Mouse (Mus musculus): ENCODE measurements around the gene Taf5l. TPM values are rescaled to one million over a fixed set of nuclear protein-coding genes. Genes with fewer than 3 reads are reported as not detected.
"Not testable (repeated sequence)": the region's sequence is repeated elsewhere in the genome, so short reads cannot be mapped to it uniquely, and the experiment has no call there.

Gene Taf5l
- polyA plus RNA-seq, 1 experiment from 2014 or later, result 36.1 TPM

GRCm38 (mm10) chr8:124045856-124046255 is 24.7 kb upstream of the Taf5l start:
- Histone ChIP-seq H3K9me3 (ENCODE audit: control insufficient read depth, low read length) (no peaks in the 10 kb centered on the region), H3K9ac (ENCODE audit: low read depth, low read length) (no peak overlapping the region), H3K27me3 (replicated peaks; ENCODE audit: control insufficient read depth, insufficient read depth, low read length) (no peaks in the 10 kb centered on the region), H3K4me3 (ENCODE audit: low read depth, low read length) (no peak overlapping the region), H3K4me1 (ENCODE audit: control insufficient read depth, insufficient read depth, low read length) (no peaks in the 10 kb centered on the region), H3K4me2 (ENCODE audit: low read depth, low read length) (no peak overlapping the region), H3K27ac (replicated peaks; ENCODE audit: low read depth, low read length) (no peak overlapping the region), H3K36me3 (ENCODE audit: control insufficient read depth, insufficient read depth, low read length) (peaks cover 58% of the 10 kb centered on the region)
- DNase-seq (ENCODE audit: low spot score), result no peak
- ATAC-seq (ENCODE audit: low read depth), result no peak
- whole genome bisulfite sequencing, result 86% methylated on average over 8 of the region's 8 CpGs

- DNase-seq (ENCODE audit: low spot score), result no peak
- Histone ChIP-seq H3K4me2 (ENCODE audit: low read depth, low read length) (no peak overlapping the region), H3K4me3 (ENCODE audit: low read depth, low read length) (no peak overlapping the region), H3K9ac (ENCODE audit: low read depth, low read length) (no peak overlapping the region), H3K4me1 (ENCODE audit: control insufficient read depth, insufficient read depth, low read length) (no peaks in the 10 kb centered on the region), H3K36me3 (ENCODE audit: control insufficient read depth, insufficient read depth, low read length) (peaks cover 65% of the 10 kb centered on the region), H3K9me3 (ENCODE audit: control insufficient read depth, low read length) (no peaks in the 10 kb centered on the region), H3K27ac (replicated peaks; ENCODE audit: low read depth, low read length) (no peak overlapping the region), H3K27me3 (replicated peaks; ENCODE audit: control insufficient read depth, insufficient read depth, low read length) (no peaks in the 10 kb centered on the region)
- ATAC-seq (ENCODE audit: low read depth), result no peak
- 92% methylated on average over 12 of the region's 12 CpGs for WGBS
These were observed 23.7 kb upstream of the Taf5l start for GRCm38 (mm10) chr8:124044931-124045330.

- Histone ChIP-seq H3K9me3 (ENCODE audit: control insufficient read depth, low read length) (no peaks in the 10 kb centered on the region), H3K27ac (replicated peaks; ENCODE audit: low read depth, low read length) (no peak overlapping the region), H3K4me1 (ENCODE audit: control insufficient read depth, insufficient read depth, low read length) (no peaks in the 10 kb centered on the region), H3K4me3 (ENCODE audit: low read depth, low read length) (no peak overlapping the region), H3K9ac (ENCODE audit: low read depth, low read length) (no peak overlapping the region), H3K27me3 (replicated peaks; ENCODE audit: control insufficient read depth, insufficient read depth, low read length) (no peaks in the 10 kb centered on the region), H3K36me3 (ENCODE audit: control insufficient read depth, insufficient read depth, low read length) (peaks cover 70% of the 10 kb centered on the region), H3K4me2 (ENCODE audit: low read depth, low read length) (no peak overlapping the region)
- 91% methylated on average over 5 of the region's 5 CpGs for WGBS
- DNase-seq (ENCODE audit: low spot score) (no peak), ATAC-seq (ENCODE audit: low read depth) (no peak)
These were observed 23.2 kb upstream of the Taf5l start for GRCm38 (mm10) chr8:124044421-124044820.

GRCm38 (mm10) chr8:124042201-124042600 is 21.0 kb upstream of the Taf5l start:
- Histone ChIP-seq H3K4me1 (ENCODE audit: control insufficient read depth, insufficient read depth, low read length) (no peaks in the 10 kb centered on the region), H3K27me3 (replicated peaks; ENCODE audit: control insufficient read depth, insufficient read depth, low read length) (no peaks in the 10 kb centered on the region), H3K4me3 (ENCODE audit: low read depth, low read length) (no peak overlapping the region), H3K36me3 (ENCODE audit: control insufficient read depth, insufficient read depth, low read length) (peaks cover 83% of the 10 kb centered on the region), H3K4me2 (ENCODE audit: low read depth, low read length) (no peak overlapping the region), H3K27ac (replicated peaks; ENCODE audit: low read depth, low read length) (no peak overlapping the region), H3K9me3 (ENCODE audit: control insufficient read depth, low read length) (no peaks in the 10 kb centered on the region), H3K9ac (ENCODE audit: low read depth, low read length) (no peak overlapping the region)
- WGBS, result 88% methylated on average over 1 of the region's 1 CpGs
- ATAC-seq (ENCODE audit: low read depth) (no peak), DNase-seq (ENCODE audit: low spot score) (no peak)

- DNase-seq (ENCODE audit: low spot score), result no peak
These were observed 18.2 kb upstream of the Taf5l start for GRCm38 (mm10) chr8:124039351-124039750.

GRCm38 (mm10) chr8:124038121-124038520 is 16.9 kb upstream of the Taf5l start:
- Histone ChIP-seq H3K4me1 (ENCODE audit: control insufficient read depth, insufficient read depth, low read length) (no peaks in the 10 kb centered on the region), H3K36me3 (ENCODE audit: control insufficient read depth, insufficient read depth, low read length) (peaks cover 81% of the 10 kb centered on the region), H3K4me3 (ENCODE audit: low read depth, low read length) (no peak overlapping the region), H3K27ac (replicated peaks; ENCODE audit: low read depth, low read length) (no peak overlapping the region), H3K9ac (ENCODE audit: low read depth, low read length) (no peak overlapping the region), H3K4me2 (ENCODE audit: low read depth, low read length) (no peak overlapping the region), H3K9me3 (ENCODE audit: control insufficient read depth, low read length) (no peaks in the 10 kb centered on the region), H3K27me3 (replicated peaks; ENCODE audit: control insufficient read depth, insufficient read depth, low read length) (no peaks in the 10 kb centered on the region)
- ATAC-seq (ENCODE audit: low read depth) (no peak), DNase-seq (ENCODE audit: low spot score) (no peak)
- WGBS, result 91% methylated on average over 7 of the region's 7 CpGs

More at GRCm38 (mm10) chr8:124039351-124039750, 18.2 kb upstream of the Taf5l start:
- Histone ChIP-seq H3K9ac (ENCODE audit: low read depth, low read length) (no peak overlapping the region), H3K4me3 (ENCODE audit: low read depth, low read length) (no peak overlapping the region), H3K27ac (replicated peaks; ENCODE audit: low read depth, low read length) (no peak overlapping the region), H3K36me3 (ENCODE audit: control insufficient read depth, insufficient read depth, low read length) (peaks cover 85% of the 10 kb centered on the region), H3K9me3 (ENCODE audit: control insufficient read depth, low read length) (no peaks in the 10 kb centered on the region), H3K4me1 (ENCODE audit: control insufficient read depth, insufficient read depth, low read length) (no peaks in the 10 kb centered on the region), H3K4me2 (ENCODE audit: low read depth, low read length) (no peak overlapping the region), H3K27me3 (replicated peaks; ENCODE audit: control insufficient read depth, insufficient read depth, low read length) (no peaks in the 10 kb centered on the region)
- 58% methylated on average over 4 of the region's 4 CpGs for WGBS
- no peak for ATAC-seq (ENCODE audit: low read depth)

- H3K36me3 ChIP-seq (ENCODE audit: control insufficient read depth, insufficient read depth, low read length), result peaks cover 83% of the 10 kb centered on the region
- no peak overlapping the region for H3K9ac ChIP-seq (ENCODE audit: low read depth, low read length)
- H3K4me3 ChIP-seq (ENCODE audit: low read depth, low read length), result no peak overlapping the region
- H3K4me1 ChIP-seq (ENCODE audit: control insufficient read depth, insufficient read depth, low read length), result no peaks in the 10 kb centered on the region
- H3K27ac ChIP-seq (replicated peaks; ENCODE audit: low read depth, low read length), result no peak overlapping the region
- H3K27me3 ChIP-seq (replicated peaks; ENCODE audit: control insufficient read depth, insufficient read depth, low read length), result no peaks in the 10 kb centered on the region
- WGBS, result 63% methylated on average over 5 of the region's 5 CpGs
- DNase-seq (ENCODE audit: low spot score) (no peak), ATAC-seq (ENCODE audit: low read depth) (no peak)
- no peak overlapping the region for H3K4me2 ChIP-seq (ENCODE audit: low read depth, low read length)
- H3K9me3 ChIP-seq (ENCODE audit: control insufficient read depth, low read length), result no peaks in the 10 kb centered on the region
These were observed 12.2 kb upstream of the Taf5l start for GRCm38 (mm10) chr8:124033400-124033799.

GRCm38 (mm10) chr8:124027831-124028230 is 6.6 kb upstream of the Taf5l start:
- WGBS, result 92% methylated on average over 6 of the region's 6 CpGs
- Histone ChIP-seq H3K9me3 (ENCODE audit: control insufficient read depth, low read length) (no peaks in the 10 kb centered on the region), H3K4me2 (ENCODE audit: low read depth, low read length) (no peak overlapping the region), H3K4me3 (ENCODE audit: low read depth, low read length) (no peak overlapping the region), H3K27me3 (replicated peaks; ENCODE audit: control insufficient read depth, insufficient read depth, low read length) (no peaks in the 10 kb centered on the region), H3K9ac (ENCODE audit: low read depth, low read length) (no peak overlapping the region), H3K27ac (replicated peaks; ENCODE audit: low read depth, low read length) (no peak overlapping the region), H3K36me3 (ENCODE audit: control insufficient read depth, insufficient read depth, low read length) (peaks cover 80% of the 10 kb centered on the region), H3K4me1 (ENCODE audit: control insufficient read depth, insufficient read depth, low read length) (no peaks in the 10 kb centered on the region)
- DNase-seq (ENCODE audit: low spot score) (no peak), ATAC-seq (ENCODE audit: low read depth) (no peak)

- H3K36me3 ChIP-seq (ENCODE audit: control insufficient read depth, insufficient read depth, low read length), result peaks cover 69% of the 10 kb centered on the region
- not testable (repeated sequence) for H3K9me3 ChIP-seq (ENCODE audit: control insufficient read depth, low read length); DNase-seq (ENCODE audit: low spot score); H3K4me3 ChIP-seq (ENCODE audit: low read depth, low read length); H3K27ac ChIP-seq (replicated peaks; ENCODE audit: low read depth, low read length); H3K27me3 ChIP-seq (replicated peaks; ENCODE audit: control insufficient read depth, insufficient read depth, low read length); H3K4me2 ChIP-seq (ENCODE audit: low read depth, low read length); H3K4me1 ChIP-seq (ENCODE audit: control insufficient read depth, insufficient read depth, low read length); H3K9ac ChIP-seq (ENCODE audit: low read depth, low read length); ATAC-seq (ENCODE audit: low read depth)
- WGBS, result 79% methylated on average over 2 of the region's 2 CpGs
These were observed 5.1 kb upstream of the Taf5l start for GRCm38 (mm10) chr8:124026265-124026664.

Measured in embryonic facial prominence, embryonic 14.5 days (tissue).